8 mouse cellular contexts compared by ENCODE assay signal in genomic region chr5:73257096-73257495, GRCm38 (mm10). TPM values are rescaled to one million over a fixed set of nuclear protein-coding genes. Genes with fewer than 3 reads are reported as not detected.
DNase-seq lines count a peak whose midpoint lies in the region; ATAC-seq lines count a peak whose summit lies in the region.

No protein-coding gene starts in this region.

- H3K4me1 ChIP-seq in kidney, embryonic 16.5 days (ENCODE audit: insufficient read depth, low read length) = peaks cover 16% of the 10 kb centered on the region
- peaks cover 19% of the 10 kb centered on the region for H3K4me1 ChIP-seq in midbrain, embryonic 14.5 days (ENCODE audit: control insufficient read depth, insufficient read depth, low read length)

- H3K9me3 ChIP-seq in kidney, embryonic 16.5 days (ENCODE audit: low read length) = no peaks in the 10 kb centered on the region
- H3K9me3 ChIP-seq in midbrain, embryonic 14.5 days (ENCODE audit: control insufficient read depth, low read length) = no peaks in the 10 kb centered on the region

- H3K4me3 ChIP-seq in kidney, embryonic 16.5 days (ENCODE audit: low read length) = peak overlapping the region; percentile 49
- peak overlapping the region; percentile 41 for H3K4me3 ChIP-seq in midbrain, embryonic 14.5 days (replicated peaks; ENCODE audit: low read depth, low read length)

- DNase-seq in kidney, adult 8-10 months = no peak
- peak; percentile 26 for DNase-seq in midbrain, embryonic 14.5 days
- no peak for DNase-seq in cerebellum, adult 8-10 months
- no peak for DNase-seq in cerebellum, adult 18-20 months
- DNase-seq in thymus, postnatal 36 days = no peak

- no peaks in the 10 kb centered on the region for H3K27me3 ChIP-seq in kidney, embryonic 16.5 days (ENCODE audit: insufficient read depth, low read length)
- no peaks in the 10 kb centered on the region for H3K27me3 ChIP-seq in midbrain, embryonic 14.5 days (ENCODE audit: control insufficient read depth, insufficient read depth, low read length)

- peak overlapping the region; percentile 61 for H3K4me2 ChIP-seq in kidney, embryonic 16.5 days (replicated peaks; ENCODE audit: low read depth, low read length)
- H3K4me2 ChIP-seq in midbrain, embryonic 14.5 days (ENCODE audit: low read length) = peak overlapping the region; percentile 62

- no peaks in the 10 kb centered on the region for H3K36me3 ChIP-seq in kidney, embryonic 16.5 days (ENCODE audit: insufficient read depth, low read length)
- H3K36me3 ChIP-seq in midbrain, embryonic 14.5 days (ENCODE audit: control insufficient read depth, insufficient read depth, low read length) = no peaks in the 10 kb centered on the region

- H3K27ac ChIP-seq in kidney, embryonic 16.5 days (ENCODE audit: low read length) = peak overlapping the region; percentile 21
- H3K27ac ChIP-seq in midbrain, embryonic 14.5 days (replicated peaks; ENCODE audit: low read depth, low read length) = peak overlapping the region; percentile 55

- H3K9ac ChIP-seq in kidney, embryonic 16.5 days (replicated peaks; ENCODE audit: low read length) = peak overlapping the region; percentile 23
- peak overlapping the region; percentile 34; the same call in 1 of the 2 replicates for H3K9ac ChIP-seq in midbrain, embryonic 14.5 days (replicated peaks; ENCODE audit: low read length)

- no peak for ATAC-seq in kidney, embryonic 16.5 days (ENCODE audit: low FRiP score, low TSS enrichment)
- ATAC-seq in common myeloid progenitor, adult 5-6 weeks (replicated peaks; ENCODE audit: low read depth, poor library complexity, severe bottlenecking) = peak; percentile 12
- peak; percentile 12 for ATAC-seq in inflammation-experienced regulatory T-cells, adult 6 months
- ATAC-seq in midbrain, embryonic 14.5 days (ENCODE audit: low FRiP score, low TSS enrichment) = no peak

- under 1% methylated on average over 11 of the region's 11 CpGs for WGBS in kidney, embryonic 16.5 days
- WGBS in midbrain, embryonic 14.5 days = 4% methylated on average over 11 of the region's 11 CpGs

RNA-seq across cellular contexts. Expression of gene Fryl, which starts 0.7 kb away (rescaled TPM):
- 27.9 and 30.1 TPM in 2 replicates for polyA plus RNA-seq in kidney, embryonic 16.5 days (2015; fragmentation: Nextera tagmentation; extraction: Ambion mirVana)
- 85.1 and 92.0 TPM in 2 replicates for total RNA-seq in common myeloid progenitor, adult 5-6 weeks (2017)
- 100 to 1,000 TPM in 2 of 3 experiments, 10 to 100 TPM in 1; 87.2 to 121 (median 114) TPM for polyA plus RNA-seq in inflammation-experienced regulatory T-cells, adult 6 months (2017; shearing (Covaris generic))
- 45.3 and 48.5 TPM in 2 replicates for polyA plus RNA-seq in midbrain, embryonic 14.5 days (2014; fragmentation: Nextera tagmentation; extraction: Ambion mirVana)

RNA-seq across cellular contexts. Expression of gene Ociad1, which starts 35.5 kb away (rescaled TPM):
- 244 and 281 TPM in 2 replicates for polyA plus RNA-seq in kidney, embryonic 16.5 days (2015; fragmentation: Nextera tagmentation; extraction: Ambion mirVana)
- 209 and 247 TPM in 2 replicates for total RNA-seq in common myeloid progenitor, adult 5-6 weeks (2017)
- polyA plus RNA-seq in inflammation-experienced regulatory T-cells, adult 6 months (2017; shearing (Covaris generic)) = 100 to 1,000 TPM; 141 to 209 (median 183) TPM
- 207 and 269 TPM in 2 replicates for polyA plus RNA-seq in midbrain, embryonic 14.5 days (2014; fragmentation: Nextera tagmentation; extraction: Ambion mirVana)

Comparison
In these comparisons a context has a peak if more than half of its experiments do, and no peak if none do; other contexts are left out.
1. ATAC-seq: peak in common myeloid progenitor, adult 5-6 weeks (single experiment) and inflammation-experienced regulatory T-cells, adult 6 months (single experiment); none in kidney, embryonic 16.5 days (single experiment) and midbrain, embryonic 14.5 days (single experiment).